Mouse (Mus musculus) thymus, postnatal 25 days (tissue): ENCODE data around the gene Blcap.

Source experiments
- DNase-seq: peaks from one replicate; pipeline ENCODE4 v3.0.0; 2022

The Blcap gene

DNA sequence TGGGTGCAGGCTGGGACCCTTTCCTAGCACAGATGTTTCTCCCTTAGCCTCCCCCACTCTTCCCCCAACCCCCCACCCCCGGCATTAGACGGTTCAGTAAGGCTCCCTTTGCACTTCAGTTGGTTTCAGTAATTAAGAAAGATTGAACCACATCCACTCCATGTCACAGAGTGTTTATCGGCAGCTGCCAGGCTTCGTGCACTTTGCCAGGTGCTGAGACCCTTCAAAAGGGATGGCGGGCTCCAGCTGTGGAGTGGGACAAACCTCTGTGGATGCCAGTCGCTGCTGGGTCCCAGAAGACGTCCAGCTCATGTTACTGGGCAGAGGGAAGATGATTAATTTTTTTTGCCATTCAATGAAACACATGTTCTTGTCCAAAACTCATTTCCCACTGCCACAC is 52.6 kb downstream of the Blcap start:
- no peak for DNase-seq

DNA sequence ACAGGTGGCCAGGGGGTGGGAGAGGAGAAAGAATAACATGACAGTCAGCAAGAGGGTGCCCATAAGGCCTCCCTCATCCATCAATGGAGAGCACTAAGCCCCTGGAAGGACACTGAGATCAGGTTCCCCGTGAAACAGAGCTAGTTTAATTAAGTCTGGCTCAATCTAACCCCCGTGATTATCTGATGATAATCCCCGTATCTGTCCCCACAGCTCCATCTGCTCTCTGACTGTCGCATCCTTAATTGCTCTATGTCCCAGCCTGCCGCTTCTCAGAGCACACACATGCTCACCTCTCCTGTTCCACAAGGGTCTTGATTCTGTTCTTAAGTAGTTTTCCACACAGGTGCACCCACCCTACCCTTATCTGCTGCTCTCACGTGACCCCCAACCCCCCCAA is 53.5 kb downstream of the Blcap start:
- no peak for DNase-seq

DNA sequence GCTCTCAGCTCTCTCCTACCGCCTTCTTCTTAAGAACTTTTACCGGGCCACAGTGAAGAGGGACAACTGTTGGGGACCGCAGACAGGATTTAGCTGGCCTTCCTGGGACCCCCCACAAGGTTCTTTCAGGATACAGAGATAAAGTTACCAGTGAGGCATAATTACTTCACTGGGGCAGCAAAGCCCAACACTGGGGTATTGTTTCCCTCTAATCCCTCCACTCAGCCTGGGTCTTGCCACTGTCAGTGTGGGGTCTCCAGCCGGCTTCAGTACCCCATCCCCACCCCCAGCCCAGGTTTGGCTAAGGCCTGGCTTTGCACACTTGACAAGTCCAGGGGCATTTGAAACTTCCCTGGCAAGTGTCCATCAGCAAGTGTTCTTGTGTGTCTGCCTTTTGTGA is 56.7 kb downstream of the Blcap start:
- DNase-seq, result no peak

DNA sequence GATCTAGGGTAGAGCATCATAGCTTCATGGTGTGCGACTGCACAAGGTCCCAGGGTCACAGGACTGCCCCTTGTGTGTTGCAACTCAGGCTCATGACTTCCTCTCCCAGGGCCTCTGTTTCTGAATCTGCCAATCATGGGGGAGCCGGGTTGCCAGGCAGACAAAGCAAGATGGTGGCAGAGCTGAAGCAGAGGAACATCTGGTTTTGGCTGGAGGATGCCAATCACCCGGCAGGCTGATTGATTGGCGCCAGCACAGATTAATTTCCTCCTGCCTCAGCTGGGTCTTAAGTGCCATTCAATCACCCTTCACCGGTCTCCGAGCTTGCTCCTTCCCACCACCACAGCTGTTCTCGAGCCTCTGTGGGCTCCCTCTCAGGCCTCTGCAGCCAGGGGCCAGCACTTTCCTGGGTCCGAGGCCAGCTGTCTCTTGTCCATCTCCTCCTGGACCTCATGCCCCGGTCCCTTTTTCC is 57.3 kb downstream of the Blcap start:
- DNase-seq, result no peak

DNA sequence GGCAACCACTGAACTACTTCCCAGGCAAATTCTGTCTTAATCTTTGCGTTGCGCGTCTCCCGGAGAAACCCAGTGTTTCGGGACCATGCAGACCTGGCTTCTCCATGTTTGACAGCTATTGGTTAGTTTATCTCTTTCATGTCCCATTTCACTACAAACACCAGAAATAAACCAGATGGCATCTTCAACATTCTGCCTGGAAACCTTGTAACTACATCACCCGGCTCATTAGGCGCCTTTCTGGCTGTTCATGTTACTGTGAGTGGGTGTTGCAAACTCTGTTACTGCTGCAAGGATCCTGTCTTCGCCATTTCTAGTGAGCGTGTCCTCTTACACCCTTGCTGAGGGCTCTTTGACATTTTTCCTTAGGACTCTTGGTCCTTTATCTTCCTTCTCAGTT is 58.2 kb downstream of the Blcap start:
- DNase-seq, result no peak

DNA sequence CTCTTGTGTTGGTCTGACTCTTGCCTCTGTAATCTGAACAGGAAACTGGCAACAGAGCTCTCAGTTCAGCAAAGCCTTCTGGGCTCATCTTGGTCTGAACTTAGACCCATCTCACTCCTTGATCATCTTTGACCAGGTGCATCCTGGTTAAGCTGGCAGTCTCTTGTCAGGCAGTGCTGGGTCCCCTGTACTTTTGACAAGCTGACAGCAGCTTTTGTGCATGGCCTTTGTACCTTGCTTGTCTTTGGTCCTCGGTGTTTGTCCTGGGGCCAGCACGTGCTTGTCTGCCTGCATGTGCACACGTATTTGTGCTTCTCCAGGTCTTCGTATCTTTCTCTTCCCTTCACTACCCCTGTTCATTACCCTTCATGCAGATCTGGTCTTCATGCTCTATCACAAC is 61.0 kb downstream of the Blcap start:
- no peak for DNase-seq

DNA sequence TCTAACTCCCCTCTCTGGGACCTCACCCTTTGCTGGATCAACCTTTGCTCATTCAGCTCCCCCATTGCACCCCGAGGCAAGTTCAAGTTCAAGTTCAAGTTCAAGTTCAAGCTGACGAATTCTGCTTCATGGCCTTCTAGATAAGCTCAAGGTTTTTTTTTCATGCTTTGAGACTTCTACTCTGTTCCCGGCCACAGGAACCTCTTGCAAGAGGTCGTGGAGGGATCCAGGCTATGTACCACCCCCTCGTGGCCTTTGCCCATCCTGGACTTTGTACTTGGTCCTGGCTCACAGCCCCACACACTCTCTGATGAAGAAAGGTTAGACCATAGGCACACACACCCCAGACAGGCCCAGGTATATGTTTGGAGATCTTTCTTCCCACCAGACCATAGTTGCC is 61.9 kb downstream of the Blcap start:
- no peak for DNase-seq

DNA sequence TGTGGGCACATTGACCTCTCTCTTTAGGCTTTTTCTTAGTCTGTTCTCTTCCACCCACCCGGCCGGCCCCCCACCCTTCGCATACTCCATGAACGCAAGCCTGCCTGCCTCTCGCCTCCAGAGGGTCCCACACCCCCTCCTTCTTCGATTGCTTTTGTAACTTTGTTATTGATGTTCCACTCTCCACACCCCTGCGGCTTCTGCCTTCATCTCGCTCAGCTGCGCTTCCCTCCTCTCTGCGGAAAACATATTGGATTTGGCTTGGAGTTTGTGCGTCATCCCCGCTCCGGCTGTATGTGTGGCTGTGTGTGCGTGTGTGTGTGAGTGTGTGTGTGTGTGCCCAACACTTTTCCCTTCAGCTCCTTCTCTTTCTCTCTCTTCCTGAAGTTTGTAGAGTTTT is 64.3 kb downstream of the Blcap start:
- DNase-seq, result no peak
